Mouse (Mus musculus): ENCODE measurements around the gene Rtn4rl1. TPM values are rescaled to one million over a fixed set of nuclear protein-coding genes. Genes with fewer than 3 reads are reported as not detected.

The Rtn4rl1 gene
- polyA plus RNA-seq, 1 experiment from 2014 or later, result 0.88 TPM

GRCm38 (mm10) chr11:75194850-75195461, 1.4 kb downstream of the Rtn4rl1 start:
- H3K27ac ChIP-seq (ENCODE audit: low read length), result no peak overlapping the region
- H3K4me3 ChIP-seq (ENCODE audit: low read depth, low read length), result peak overlapping the region; percentile 48
- H3K4me2 ChIP-seq (replicated peaks; ENCODE audit: low read depth, low read length), result peak overlapping the region; percentile 87
- no peak overlapping the region; the same call in 1 of the 2 replicates for H3K9ac ChIP-seq (replicated peaks; ENCODE audit: low read depth, low read length)
- H3K27me3 ChIP-seq (ENCODE audit: control insufficient read depth, insufficient read depth, low read length), result peaks cover 29% of the 10 kb centered on the region
- H3K9me3 ChIP-seq (ENCODE audit: control insufficient read depth, low read depth, low read length), result no peaks in the 10 kb centered on the region
- no peaks in the 10 kb centered on the region for H3K36me3 ChIP-seq (ENCODE audit: control insufficient read depth, insufficient read depth, low read length)
- peaks cover 22% of the 10 kb centered on the region; the same call in 1 of the 2 replicates for H3K4me1 ChIP-seq (ENCODE audit: control insufficient read depth, insufficient read depth, low read length)
- ATAC-seq (ENCODE audit: insufficient number of reproducible peaks, insufficient read depth, low FRiP score, low read depth), result no peak
- WGBS, result under 1% methylated on average over 39 of the region's 39 CpGs

- Histone ChIP-seq H3K27me3 (ENCODE audit: control insufficient read depth, insufficient read depth, low read length) (peaks cover 29% of the 10 kb centered on the region), H3K27ac (ENCODE audit: low read length) (no peak overlapping the region), H3K4me1 (ENCODE audit: control insufficient read depth, insufficient read depth, low read length) (peaks cover 22% of the 10 kb centered on the region; the same call in 1 of the 2 replicates), H3K9me3 (ENCODE audit: control insufficient read depth, low read depth, low read length) (no peaks in the 10 kb centered on the region), H3K4me3 (ENCODE audit: low read depth, low read length) (no peak overlapping the region), H3K4me2 (replicated peaks; ENCODE audit: low read depth, low read length) (no peak overlapping the region), H3K9ac (replicated peaks; ENCODE audit: low read depth, low read length) (no peak overlapping the region), H3K36me3 (ENCODE audit: control insufficient read depth, insufficient read depth, low read length) (no peaks in the 10 kb centered on the region)
- no peak for ATAC-seq (ENCODE audit: insufficient number of reproducible peaks, insufficient read depth, low FRiP score, low read depth)
- WGBS, result 66% methylated on average over 6 of the region's 6 CpGs
Observed at GRCm38 (mm10) chr11:75196131-75196530, 2.5 kb downstream of the Rtn4rl1 start.

GRCm38 (mm10) chr11:75197956-75198355, 4.4 kb downstream of the Rtn4rl1 start:
- Histone ChIP-seq H3K27me3 (ENCODE audit: control insufficient read depth, insufficient read depth, low read length) (peaks cover 29% of the 10 kb centered on the region), H3K4me1 (ENCODE audit: control insufficient read depth, insufficient read depth, low read length) (peaks cover 26% of the 10 kb centered on the region), H3K36me3 (ENCODE audit: control insufficient read depth, insufficient read depth, low read length) (no peaks in the 10 kb centered on the region), H3K4me2 (replicated peaks; ENCODE audit: low read depth, low read length) (no peak overlapping the region), H3K27ac (ENCODE audit: low read length) (no peak overlapping the region), H3K9me3 (ENCODE audit: control insufficient read depth, low read depth, low read length) (no peaks in the 10 kb centered on the region), H3K9ac (replicated peaks; ENCODE audit: low read depth, low read length) (no peak overlapping the region), H3K4me3 (ENCODE audit: low read depth, low read length) (no peak overlapping the region)
- no peak for ATAC-seq (ENCODE audit: insufficient number of reproducible peaks, insufficient read depth, low FRiP score, low read depth)
- WGBS, result 38% methylated on average over 7 of the region's 7 CpGs

- Histone ChIP-seq H3K4me1 (ENCODE audit: control insufficient read depth, insufficient read depth, low read length) (peaks cover 21% of the 10 kb centered on the region), H3K27ac (ENCODE audit: low read length) (no peak overlapping the region), H3K9me3 (ENCODE audit: control insufficient read depth, low read depth, low read length) (no peaks in the 10 kb centered on the region), H3K36me3 (ENCODE audit: control insufficient read depth, insufficient read depth, low read length) (no peaks in the 10 kb centered on the region), H3K4me3 (ENCODE audit: low read depth, low read length) (no peak overlapping the region), H3K27me3 (ENCODE audit: control insufficient read depth, insufficient read depth, low read length) (peaks cover 28% of the 10 kb centered on the region), H3K4me2 (replicated peaks; ENCODE audit: low read depth, low read length) (no peak overlapping the region), H3K9ac (replicated peaks; ENCODE audit: low read depth, low read length) (no peak overlapping the region)
- WGBS, result 81% methylated on average over 4 of the region's 4 CpGs
- ATAC-seq (ENCODE audit: insufficient number of reproducible peaks, insufficient read depth, low FRiP score, low read depth), result no peak
Observed at GRCm38 (mm10) chr11:75198792-75199191, 5.2 kb downstream of the Rtn4rl1 start.

- Histone ChIP-seq H3K9ac (replicated peaks; ENCODE audit: low read depth, low read length) (no peak overlapping the region), H3K27me3 (ENCODE audit: control insufficient read depth, insufficient read depth, low read length) (peaks cover 17% of the 10 kb centered on the region), H3K4me1 (ENCODE audit: control insufficient read depth, insufficient read depth, low read length) (peaks cover 11% of the 10 kb centered on the region), H3K27ac (ENCODE audit: low read length) (no peak overlapping the region), H3K4me2 (replicated peaks; ENCODE audit: low read depth, low read length) (no peak overlapping the region), H3K4me3 (ENCODE audit: low read depth, low read length) (no peak overlapping the region), H3K36me3 (ENCODE audit: control insufficient read depth, insufficient read depth, low read length) (no peaks in the 10 kb centered on the region), H3K9me3 (ENCODE audit: control insufficient read depth, low read depth, low read length) (no peaks in the 10 kb centered on the region)
- WGBS, result 58% methylated on average over 5 of the region's 5 CpGs
- no peak for ATAC-seq (ENCODE audit: insufficient number of reproducible peaks, insufficient read depth, low FRiP score, low read depth)
Observed at GRCm38 (mm10) chr11:75199951-75200350, 6.4 kb downstream of the Rtn4rl1 start.

GRCm38 (mm10) chr11:75200935-75201334, 7.4 kb downstream of the Rtn4rl1 start:
- ATAC-seq (ENCODE audit: insufficient number of reproducible peaks, insufficient read depth, low FRiP score, low read depth), result no peak
- no peak overlapping the region for H3K4me3 ChIP-seq (ENCODE audit: low read depth, low read length)
- 85% methylated on average over 12 of the region's 12 CpGs for WGBS

GRCm38 (mm10) chr11:75201721-75202120, 8.1 kb downstream of the Rtn4rl1 start:
- Histone ChIP-seq H3K27me3 (ENCODE audit: control insufficient read depth, insufficient read depth, low read length) (0 out of 2 replicates have a peak, but pooled peaks cover under 1% of the 10 kb centered on the region), H3K4me2 (replicated peaks; ENCODE audit: low read depth, low read length) (no peak overlapping the region), H3K4me3 (ENCODE audit: low read depth, low read length) (no peak overlapping the region), H3K27ac (ENCODE audit: low read length) (no peak overlapping the region), H3K36me3 (ENCODE audit: control insufficient read depth, insufficient read depth, low read length) (no peaks in the 10 kb centered on the region), H3K9ac (replicated peaks; ENCODE audit: low read depth, low read length) (no peak overlapping the region), H3K4me1 (ENCODE audit: control insufficient read depth, insufficient read depth, low read length) (peaks cover 6% of the 10 kb centered on the region), H3K9me3 (ENCODE audit: control insufficient read depth, low read depth, low read length) (no peaks in the 10 kb centered on the region)
- no peak for ATAC-seq (ENCODE audit: insufficient number of reproducible peaks, insufficient read depth, low FRiP score, low read depth)
- 43% methylated on average over 8 of the region's 8 CpGs for WGBS

More at GRCm38 (mm10) chr11:75200935-75201334, 7.4 kb downstream of the Rtn4rl1 start:
- no peaks in the 10 kb centered on the region for H3K9me3 ChIP-seq (ENCODE audit: control insufficient read depth, low read depth, low read length)
- H3K9ac ChIP-seq (replicated peaks; ENCODE audit: low read depth, low read length), result no peak overlapping the region
- no peak overlapping the region for H3K27ac ChIP-seq (ENCODE audit: low read length)
- H3K4me1 ChIP-seq (ENCODE audit: control insufficient read depth, insufficient read depth, low read length), result peaks cover 6% of the 10 kb centered on the region
- H3K4me2 ChIP-seq (replicated peaks; ENCODE audit: low read depth, low read length), result no peak overlapping the region
- peaks cover 8% of the 10 kb centered on the region; the same call in 1 of the 2 replicates for H3K27me3 ChIP-seq (ENCODE audit: control insufficient read depth, insufficient read depth, low read length)
- no peaks in the 10 kb centered on the region for H3K36me3 ChIP-seq (ENCODE audit: control insufficient read depth, insufficient read depth, low read length)

- no peak overlapping the region for H3K4me2 ChIP-seq (replicated peaks; ENCODE audit: low read depth, low read length)
- H3K4me3 ChIP-seq (ENCODE audit: low read depth, low read length), result no peak overlapping the region
- ATAC-seq (ENCODE audit: insufficient number of reproducible peaks, insufficient read depth, low FRiP score, low read depth), result no peak
- peaks cover 6% of the 10 kb centered on the region for H3K4me1 ChIP-seq (ENCODE audit: control insufficient read depth, insufficient read depth, low read length)
- H3K9me3 ChIP-seq (ENCODE audit: control insufficient read depth, low read depth, low read length), result no peaks in the 10 kb centered on the region
- 75% methylated on average over 4 of the region's 4 CpGs for WGBS
- no peak overlapping the region for H3K9ac ChIP-seq (replicated peaks; ENCODE audit: low read depth, low read length)
- H3K27ac ChIP-seq (ENCODE audit: low read length), result no peak overlapping the region
- no peaks in the 10 kb centered on the region for H3K27me3 ChIP-seq (ENCODE audit: control insufficient read depth, insufficient read depth, low read length)
- no peaks in the 10 kb centered on the region for H3K36me3 ChIP-seq (ENCODE audit: control insufficient read depth, insufficient read depth, low read length)
Observed at GRCm38 (mm10) chr11:75203926-75204325, 10.3 kb downstream of the Rtn4rl1 start.

GRCm38 (mm10) chr11:75204472-75204871, 10.9 kb downstream of the Rtn4rl1 start:
- H3K27ac ChIP-seq (ENCODE audit: low read length), result no peak overlapping the region
- no peaks in the 10 kb centered on the region for H3K9me3 ChIP-seq (ENCODE audit: control insufficient read depth, low read depth, low read length)
- H3K4me2 ChIP-seq (replicated peaks; ENCODE audit: low read depth, low read length), result no peak overlapping the region
- H3K27me3 ChIP-seq (ENCODE audit: control insufficient read depth, insufficient read depth, low read length), result no peaks in the 10 kb centered on the region
- no peak for ATAC-seq (ENCODE audit: insufficient number of reproducible peaks, insufficient read depth, low FRiP score, low read depth)
- H3K4me3 ChIP-seq (ENCODE audit: low read depth, low read length), result no peak overlapping the region
- WGBS, result 53% methylated on average over 9 of the region's 9 CpGs
- H3K4me1 ChIP-seq (ENCODE audit: control insufficient read depth, insufficient read depth, low read length), result peaks cover 6% of the 10 kb centered on the region
- H3K36me3 ChIP-seq (ENCODE audit: control insufficient read depth, insufficient read depth, low read length), result no peaks in the 10 kb centered on the region
- H3K9ac ChIP-seq (replicated peaks; ENCODE audit: low read depth, low read length), result no peak overlapping the region

All from stomach, embryonic 14.5 days (tissue).